Mouse (Mus musculus): ENCODE results near the gene Crim1. TPM values are rescaled to one million over a fixed set of nuclear protein-coding genes. Genes with fewer than 3 reads are reported as not detected.
"Not testable (repeated sequence)": the region's sequence is repeated elsewhere in the genome, so short reads cannot be mapped to it uniquely, and the experiment has no call there.

The Crim1 gene
- polyA plus RNA-seq, 1 experiment from 2014 or later: 18.7 TPM

- H3K9me3 ChIP-seq (ENCODE audit: control insufficient read depth, low read length); H3K27ac ChIP-seq; ATAC-seq (ENCODE audit: low FRiP score); H3K4me2 ChIP-seq (replicated peaks); H3K4me3 ChIP-seq (replicated peaks; ENCODE audit: low read length); DNase-seq (ENCODE audit: low spot score); H3K4me1 ChIP-seq (replicated peaks; ENCODE audit: control insufficient read depth, insufficient read depth, low read length); H3K9ac ChIP-seq; H3K27me3 ChIP-seq (ENCODE audit: control insufficient read depth, insufficient read depth, low read length); H3K36me3 ChIP-seq (replicated peaks; ENCODE audit: control insufficient read depth, insufficient read depth): not testable (repeated sequence)
- 89% methylated on average over 2 of the region's 2 CpGs for WGBS
Observed at GRCm38 (mm10) chr17:78253587-78253986, 53.5 kb downstream of the Crim1 start.

GRCm38 (mm10) chr17:78254256-78254655 lies 54.2 kb downstream of the Crim1 start:
- Histone ChIP-seq H3K4me1 (replicated peaks; ENCODE audit: control insufficient read depth, insufficient read depth, low read length) (peaks cover 3% of the 10 kb centered on the region; the same call in 1 of the 2 replicates), H3K27me3 (ENCODE audit: control insufficient read depth, insufficient read depth, low read length) (no peaks in the 10 kb centered on the region), H3K9ac (no peak overlapping the region), H3K4me3 (replicated peaks; ENCODE audit: low read length) (no peak overlapping the region), H3K27ac (no peak overlapping the region), H3K9me3 (ENCODE audit: control insufficient read depth, low read length) (no peaks in the 10 kb centered on the region), H3K36me3 (replicated peaks; ENCODE audit: control insufficient read depth, insufficient read depth) (no peaks in the 10 kb centered on the region), H3K4me2 (replicated peaks) (peak overlapping the region; percentile 25; the same call in 1 of the 2 replicates)
- WGBS: 50% methylated on average over 8 of the region's 8 CpGs
- ATAC-seq (ENCODE audit: low FRiP score) (0 out of 2 replicates have a peak, but pooled peaks have one; percentile 59), DNase-seq (ENCODE audit: low spot score) (no peak)

GRCm38 (mm10) chr17:78255711-78256110 lies 55.7 kb downstream of the Crim1 start:
- Histone ChIP-seq H3K4me1 (replicated peaks; ENCODE audit: control insufficient read depth, insufficient read depth, low read length) (peaks cover 3% of the 10 kb centered on the region; the same call in 1 of the 2 replicates), H3K9me3 (ENCODE audit: control insufficient read depth, low read length) (no peaks in the 10 kb centered on the region), H3K36me3 (replicated peaks; ENCODE audit: control insufficient read depth, insufficient read depth) (no peaks in the 10 kb centered on the region), H3K27me3 (ENCODE audit: control insufficient read depth, insufficient read depth, low read length) (no peaks in the 10 kb centered on the region), H3K4me3 (replicated peaks; ENCODE audit: low read length) (no peak overlapping the region), H3K9ac (no peak overlapping the region), H3K27ac (no peak overlapping the region), H3K4me2 (replicated peaks) (no peak overlapping the region)
- WGBS: 95% methylated on average over 9 of the region's 9 CpGs
- ATAC-seq (ENCODE audit: low FRiP score): no peak
- DNase-seq (ENCODE audit: low spot score): no peak

GRCm38 (mm10) chr17:78256534-78256933 lies 56.5 kb downstream of the Crim1 start:
- no peak overlapping the region for H3K4me3 ChIP-seq (replicated peaks; ENCODE audit: low read length)
- ATAC-seq (ENCODE audit: low FRiP score) (no peak), DNase-seq (ENCODE audit: low spot score) (no peak)
- H3K9ac ChIP-seq: no peak overlapping the region
- H3K9me3 ChIP-seq (ENCODE audit: control insufficient read depth, low read length): no peaks in the 10 kb centered on the region
- H3K4me1 ChIP-seq (replicated peaks; ENCODE audit: control insufficient read depth, insufficient read depth, low read length): peaks cover 3% of the 10 kb centered on the region; the same call in 1 of the 2 replicates
- no peak overlapping the region for H3K4me2 ChIP-seq (replicated peaks)
- H3K27me3 ChIP-seq (ENCODE audit: control insufficient read depth, insufficient read depth, low read length): no peaks in the 10 kb centered on the region
- H3K36me3 ChIP-seq (replicated peaks; ENCODE audit: control insufficient read depth, insufficient read depth): no peaks in the 10 kb centered on the region
- H3K27ac ChIP-seq: no peak overlapping the region
- 85% methylated on average over 8 of the region's 8 CpGs for WGBS

- Histone ChIP-seq H3K9me3 (ENCODE audit: control insufficient read depth, low read length) (no peaks in the 10 kb centered on the region), H3K27ac (no peak overlapping the region), H3K4me2 (replicated peaks) (no peak overlapping the region), H3K4me3 (replicated peaks; ENCODE audit: low read length) (no peak overlapping the region), H3K4me1 (replicated peaks; ENCODE audit: control insufficient read depth, insufficient read depth, low read length) (peaks cover 9% of the 10 kb centered on the region), H3K36me3 (replicated peaks; ENCODE audit: control insufficient read depth, insufficient read depth) (no peaks in the 10 kb centered on the region), H3K9ac (no peak overlapping the region), H3K27me3 (ENCODE audit: control insufficient read depth, insufficient read depth, low read length) (no peaks in the 10 kb centered on the region)
- WGBS: 95% methylated on average over 4 of the region's 4 CpGs
- ATAC-seq (ENCODE audit: low FRiP score): no peak
- no peak for DNase-seq (ENCODE audit: low spot score)
Observed at GRCm38 (mm10) chr17:78261684-78262083, 61.6 kb downstream of the Crim1 start.

- no peak overlapping the region for H3K27ac ChIP-seq
- H3K36me3 ChIP-seq (replicated peaks; ENCODE audit: control insufficient read depth, insufficient read depth): no peaks in the 10 kb centered on the region
- H3K27me3 ChIP-seq (ENCODE audit: control insufficient read depth, insufficient read depth, low read length): no peaks in the 10 kb centered on the region
- WGBS: 50% methylated on average over 11 of the region's 11 CpGs
- H3K4me2 ChIP-seq (replicated peaks): no peak overlapping the region
- no peak overlapping the region for H3K9ac ChIP-seq
- H3K4me1 ChIP-seq (replicated peaks; ENCODE audit: control insufficient read depth, insufficient read depth, low read length): peaks cover 9% of the 10 kb centered on the region
- DNase-seq (ENCODE audit: low spot score) (no peak), ATAC-seq (ENCODE audit: low FRiP score) (peak; percentile 63; the same call in 1 of the 2 replicates)
- H3K9me3 ChIP-seq (ENCODE audit: control insufficient read depth, low read length): no peaks in the 10 kb centered on the region
- H3K4me3 ChIP-seq (replicated peaks; ENCODE audit: low read length): no peak overlapping the region
Observed at GRCm38 (mm10) chr17:78264116-78264515, 64.1 kb downstream of the Crim1 start.

GRCm38 (mm10) chr17:78265135-78265534 lies 65.1 kb downstream of the Crim1 start:
- H3K4me2 ChIP-seq (replicated peaks): no peak overlapping the region
- no peak for ATAC-seq (ENCODE audit: low FRiP score)
- H3K27me3 ChIP-seq (ENCODE audit: control insufficient read depth, insufficient read depth, low read length): no peaks in the 10 kb centered on the region
- H3K4me3 ChIP-seq (replicated peaks; ENCODE audit: low read length): no peak overlapping the region
- H3K36me3 ChIP-seq (replicated peaks; ENCODE audit: control insufficient read depth, insufficient read depth): no peaks in the 10 kb centered on the region
- peaks cover 9% of the 10 kb centered on the region for H3K4me1 ChIP-seq (replicated peaks; ENCODE audit: control insufficient read depth, insufficient read depth, low read length)
- no peak for DNase-seq (ENCODE audit: low spot score)
- no peaks in the 10 kb centered on the region for H3K9me3 ChIP-seq (ENCODE audit: control insufficient read depth, low read length)
- WGBS: 83% methylated on average over 7 of the region's 7 CpGs
- no peak overlapping the region for H3K9ac ChIP-seq
- no peak overlapping the region for H3K27ac ChIP-seq

- Histone ChIP-seq H3K4me1 (replicated peaks; ENCODE audit: control insufficient read depth, insufficient read depth, low read length) (peaks cover 9% of the 10 kb centered on the region), H3K4me3 (replicated peaks; ENCODE audit: low read length) (no peak overlapping the region), H3K27me3 (ENCODE audit: control insufficient read depth, insufficient read depth, low read length) (no peaks in the 10 kb centered on the region), H3K36me3 (replicated peaks; ENCODE audit: control insufficient read depth, insufficient read depth) (no peaks in the 10 kb centered on the region), H3K9ac (no peak overlapping the region), H3K4me2 (replicated peaks) (no peak overlapping the region), H3K9me3 (ENCODE audit: control insufficient read depth, low read length) (no peaks in the 10 kb centered on the region), H3K27ac (no peak overlapping the region)
- 76% methylated on average over 2 of the region's 2 CpGs for WGBS
- DNase-seq (ENCODE audit: low spot score): no peak
- ATAC-seq (ENCODE audit: low FRiP score): no peak
Observed at GRCm38 (mm10) chr17:78266271-78266670, 66.2 kb downstream of the Crim1 start.

GRCm38 (mm10) chr17:78268591-78268990 lies 68.5 kb downstream of the Crim1 start:
- Histone ChIP-seq H3K4me1 (replicated peaks; ENCODE audit: control insufficient read depth, insufficient read depth, low read length) (peaks cover 30% of the 10 kb centered on the region), H3K9me3 (ENCODE audit: control insufficient read depth, low read length) (no peaks in the 10 kb centered on the region), H3K27ac (no peak overlapping the region), H3K36me3 (replicated peaks; ENCODE audit: control insufficient read depth, insufficient read depth) (no peaks in the 10 kb centered on the region), H3K9ac (no peak overlapping the region), H3K4me2 (replicated peaks) (no peak overlapping the region), H3K4me3 (replicated peaks; ENCODE audit: low read length) (no peak overlapping the region), H3K27me3 (ENCODE audit: control insufficient read depth, insufficient read depth, low read length) (no peaks in the 10 kb centered on the region)
- ATAC-seq (ENCODE audit: low FRiP score): no peak
- DNase-seq (ENCODE audit: low spot score): no peak
- WGBS: 67% methylated on average over 4 of the region's 4 CpGs

- no peak for ATAC-seq (ENCODE audit: low FRiP score)
- no peak for DNase-seq (ENCODE audit: low spot score)
- WGBS: 97% methylated on average over 8 of the region's 8 CpGs
- no peaks in the 10 kb centered on the region for H3K36me3 ChIP-seq (replicated peaks; ENCODE audit: control insufficient read depth, insufficient read depth)
- no peak overlapping the region for H3K4me3 ChIP-seq (replicated peaks; ENCODE audit: low read length)
- no peak overlapping the region for H3K4me2 ChIP-seq (replicated peaks)
- no peak overlapping the region for H3K27ac ChIP-seq
- no peaks in the 10 kb centered on the region for H3K9me3 ChIP-seq (ENCODE audit: control insufficient read depth, low read length)
- no peaks in the 10 kb centered on the region for H3K27me3 ChIP-seq (ENCODE audit: control insufficient read depth, insufficient read depth, low read length)
- H3K9ac ChIP-seq: no peak overlapping the region
- peaks cover 24% of the 10 kb centered on the region for H3K4me1 ChIP-seq (replicated peaks; ENCODE audit: control insufficient read depth, insufficient read depth, low read length)
Observed at GRCm38 (mm10) chr17:78269311-78269710, 69.3 kb downstream of the Crim1 start.

All from hindbrain, embryonic 14.5 days (tissue).